Mouse (Mus musculus) hindbrain, embryonic 16.5 days (tissue): ENCODE measurements around the gene Hbp1. TPM values are rescaled to one million over a fixed set of nuclear protein-coding genes. Genes with fewer than 3 reads are reported as not detected.
A peak's percentile ranks its signal among the peaks of the same experiment; 100 is the strongest.

Experiments used
- ATAC-seq: fragments of 200-750 bp; cut with Nextera tagmentation; 2 replicates; pipeline ENCODE4 v1.8.0; 2017; ENCODE audit warnings: moderate TSS enrichment, moderate library complexity
- H3K27ac ChIP-seq: fragments of 300-500 bp; sonication (generic); 2 replicates; pipeline ENCODE4 v1.5.1; 2014; ENCODE audit warnings: low read depth, mild to moderate bottlenecking, control low read depth, low read length, moderate library complexity
- H3K27me3 ChIP-seq: fragments of 300-500 bp; sonication (generic); replicated peaks from 2 replicates; pipeline ENCODE4 v1.6.1; 2014; ENCODE audit warnings: low read length; ENCODE audit not compliant: control insufficient read depth, insufficient read depth
- H3K36me3 ChIP-seq: fragments of 300-500 bp; sonication (generic); 2 replicates; pipeline ENCODE4 v1.6.1; 2014; ENCODE audit warnings: mild to moderate bottlenecking, low read length, moderate library complexity, mixed read lengths; ENCODE audit not compliant: control insufficient read depth, insufficient read depth
- H3K4me1 ChIP-seq: fragments of 300-500 bp; sonication (generic); 2 replicates; pipeline ENCODE4 v1.6.1; 2014; ENCODE audit warnings: low read depth, low read length; ENCODE audit not compliant: control insufficient read depth, insufficient read depth
- H3K4me2 ChIP-seq: fragments of 300-500 bp; sonication (generic); 2 replicates; pipeline ENCODE4 v1.6.1; 2014; ENCODE audit warnings: mild to moderate bottlenecking, low read length, control low read depth, moderate library complexity
- H3K4me3 ChIP-seq: fragments of 300-500 bp; sonication (generic); 2 replicates; pipeline ENCODE4 v1.5.1; 2014; ENCODE audit warnings: mild to moderate bottlenecking, low read length, control low read depth, moderate library complexity
- H3K9ac ChIP-seq: fragments of 300-500 bp; sonication (generic); 2 replicates; pipeline ENCODE4 v1.6.1; 2014; ENCODE audit warnings: low read depth, mild to moderate bottlenecking, control low read depth, low read length, moderate library complexity
- H3K9me3 ChIP-seq: fragments of 300-500 bp; sonication (generic); 2 replicates; pipeline ENCODE4 v1.6.1; 2014; ENCODE audit warnings: mild to moderate bottlenecking, low read length, moderate library complexity; ENCODE audit not compliant: control insufficient read depth
- WGBS: fragments of 180-500 bp; shearing (Covaris S2); extraction: QIAGEN DNeasy Blood & Tissue Kit; methylation state at CpG from one replicate; pipeline ENCODE4 v1.1.7; 2014; 5-methylcytosine and 5-hydroxymethylcytosine counted together
- polyA plus RNA-seq: library from polyadenylated mRNA; unstranded; fragments of >200 nt; fragmentation: Nextera tagmentation; extraction: Ambion mirVana; gene quantifications from 2 replicates; pipeline ENCODE4 v1.2.1, GENCODE M21; 2015

The Hbp1 gene
- polyA plus RNA-seq, 1 experiment from 2014 or later: 39.1 TPM

- H3K4me1 ChIP-seq: peaks cover 3% of the 10 kb centered on the region
- no peak overlapping the region for H3K27ac ChIP-seq
- H3K9ac ChIP-seq: no peak overlapping the region
- ATAC-seq: no peak
- H3K9me3 ChIP-seq: no peaks in the 10 kb centered on the region
- 58% methylated on average over 2 of the region's 2 CpGs for WGBS
- no peaks in the 10 kb centered on the region for H3K27me3 ChIP-seq
- no peak overlapping the region for H3K4me3 ChIP-seq
- H3K36me3 ChIP-seq: 0 out of 2 replicates have a peak, but pooled peaks cover 4% of the 10 kb centered on the region
- no peak overlapping the region for H3K4me2 ChIP-seq
Observed at GRCm38 (mm10) chr12:31984206-31984605, 33.9 kb upstream of the Hbp1 start.

GRCm38 (mm10) chr12:31983769-31984168, 33.4 kb upstream of the Hbp1 start:
- Histone ChIP-seq H3K4me2 (no peak overlapping the region), H3K9me3 (no peaks in the 10 kb centered on the region), H3K36me3 (0 out of 2 replicates have a peak, but pooled peaks cover 4% of the 10 kb centered on the region), H3K4me1 (peaks cover 3% of the 10 kb centered on the region), H3K9ac (no peak overlapping the region), H3K4me3 (no peak overlapping the region), H3K27me3 (no peaks in the 10 kb centered on the region), H3K27ac (no peak overlapping the region)
- no peak for ATAC-seq
- 54% methylated on average over 6 of the region's 6 CpGs for WGBS

GRCm38 (mm10) chr12:31983238-31983637, 32.9 kb upstream of the Hbp1 start:
- Histone ChIP-seq H3K36me3 (0 out of 2 replicates have a peak, but pooled peaks cover 4% of the 10 kb centered on the region), H3K4me2 (no peak overlapping the region), H3K4me3 (no peak overlapping the region), H3K27ac (no peak overlapping the region), H3K9me3 (no peaks in the 10 kb centered on the region), H3K27me3 (no peaks in the 10 kb centered on the region), H3K4me1 (peaks cover 3% of the 10 kb centered on the region), H3K9ac (no peak overlapping the region)
- ATAC-seq: peak; percentile 26; the same call in 1 of the 2 replicates
- WGBS: 43% methylated on average over 7 of the region's 7 CpGs

GRCm38 (mm10) chr12:31977613-31978195, 27.4 kb upstream of the Hbp1 start:
- no peaks in the 10 kb centered on the region for H3K36me3 ChIP-seq
- H3K9me3 ChIP-seq: no peaks in the 10 kb centered on the region
- 61% methylated on average over 12 of the region's 12 CpGs for WGBS
- no peak for ATAC-seq
- no peak overlapping the region for H3K4me2 ChIP-seq
- H3K9ac ChIP-seq: no peak overlapping the region
- no peaks in the 10 kb centered on the region for H3K27me3 ChIP-seq
- H3K4me3 ChIP-seq: no peak overlapping the region
- H3K27ac ChIP-seq: no peak overlapping the region
- H3K4me1 ChIP-seq: no peaks in the 10 kb centered on the region

GRCm38 (mm10) chr12:31976544-31976943, 26.2 kb upstream of the Hbp1 start:
- WGBS: 48% methylated on average over 7 of the region's 7 CpGs
- no peak for ATAC-seq
- H3K36me3 ChIP-seq: 0 out of 2 replicates have a peak, but pooled peaks cover 3% of the 10 kb centered on the region
- H3K4me3 ChIP-seq: no peak overlapping the region
- no peaks in the 10 kb centered on the region for H3K27me3 ChIP-seq
- no peaks in the 10 kb centered on the region for H3K4me1 ChIP-seq
- no peaks in the 10 kb centered on the region for H3K9me3 ChIP-seq
- H3K27ac ChIP-seq: no peak overlapping the region
- no peak overlapping the region for H3K9ac ChIP-seq
- H3K4me2 ChIP-seq: no peak overlapping the region

GRCm38 (mm10) chr12:31973473-31974172, 23.3 kb upstream of the Hbp1 start:
- Histone ChIP-seq H3K9me3 (no peaks in the 10 kb centered on the region), H3K9ac (no peak overlapping the region), H3K4me1 (no peaks in the 10 kb centered on the region), H3K4me2 (no peak overlapping the region), H3K27ac (no peak overlapping the region), H3K36me3 (0 out of 2 replicates have a peak, but pooled peaks cover 3% of the 10 kb centered on the region), H3K27me3 (no peaks in the 10 kb centered on the region), H3K4me3 (no peak overlapping the region)
- ATAC-seq: peak; percentile 78
- WGBS: 54% methylated on average over 13 of the region's 13 CpGs

GRCm38 (mm10) chr12:31971547-31971946, 21.2 kb upstream of the Hbp1 start:
- no peak for ATAC-seq
- H3K27me3 ChIP-seq: no peaks in the 10 kb centered on the region
- H3K9ac ChIP-seq: no peak overlapping the region
- no peaks in the 10 kb centered on the region for H3K9me3 ChIP-seq
- H3K27ac ChIP-seq: no peak overlapping the region
- WGBS: 89% methylated on average over 8 of the region's 8 CpGs
- no peak overlapping the region for H3K4me3 ChIP-seq
- no peak overlapping the region for H3K4me2 ChIP-seq
- H3K4me1 ChIP-seq: no peaks in the 10 kb centered on the region
- 0 out of 2 replicates have a peak, but pooled peaks cover 3% of the 10 kb centered on the region for H3K36me3 ChIP-seq

- Histone ChIP-seq H3K4me2 (no peak overlapping the region), H3K4me3 (no peak overlapping the region), H3K36me3 (0 out of 2 replicates have a peak, but pooled peaks cover 7% of the 10 kb centered on the region), H3K27me3 (no peaks in the 10 kb centered on the region), H3K9me3 (no peaks in the 10 kb centered on the region), H3K4me1 (no peaks in the 10 kb centered on the region), H3K27ac (no peak overlapping the region), H3K9ac (no peak overlapping the region)
- no peak for ATAC-seq
- WGBS: 33% methylated on average over 1 of the region's 1 CpGs
Observed at GRCm38 (mm10) chr12:31969111-31969510, 18.8 kb upstream of the Hbp1 start.

- H3K27ac ChIP-seq: no peak overlapping the region
- H3K4me2 ChIP-seq: no peak overlapping the region
- peak; percentile 51; the same call in 1 of the 2 replicates for ATAC-seq
- no peaks in the 10 kb centered on the region for H3K27me3 ChIP-seq
- H3K4me3 ChIP-seq: no peak overlapping the region
- H3K4me1 ChIP-seq: no peaks in the 10 kb centered on the region
- H3K36me3 ChIP-seq: peaks cover 10% of the 10 kb centered on the region; the same call in 1 of the 2 replicates
- 4% methylated on average over 2 of the region's 2 CpGs for WGBS
- H3K9ac ChIP-seq: no peak overlapping the region
- no peaks in the 10 kb centered on the region for H3K9me3 ChIP-seq
Observed at GRCm38 (mm10) chr12:31967536-31967935, 17.2 kb upstream of the Hbp1 start.
